Mouse (Mus musculus): ENCODE results near the gene Grik4.

GRCm38 (mm10) chr9:42871681-42872080 is 72.6 kb downstream of the Grik4 start:
- no peak for TF ChIP-seq POLR2A (IDR thresholded peaks at IDR 0.05; ENCODE audit: low read depth, low read length)
- TF ChIP-seq CTCF (IDR thresholded peaks at IDR 0.05; ENCODE audit: borderline replicate concordance, insufficient read depth, low read length), result peak; percentile 27; the same call in 1 of the 2 replicates

Measured in embryonic fibroblast, embryonic 13.5 days (primary cell).